Mouse (Mus musculus): ENCODE measurements at regions not wholly inside any gene's neighbourhood (a gene's known extent, or its start where the extent isn't known, plus 50 kb on each side); places are given as distances from the start of the nearest gene placed in this dataset.
"Not testable (repeated sequence)": the region's sequence is repeated elsewhere in the genome, so short reads cannot be mapped to it uniquely, and the experiment has no call there.

DNA sequence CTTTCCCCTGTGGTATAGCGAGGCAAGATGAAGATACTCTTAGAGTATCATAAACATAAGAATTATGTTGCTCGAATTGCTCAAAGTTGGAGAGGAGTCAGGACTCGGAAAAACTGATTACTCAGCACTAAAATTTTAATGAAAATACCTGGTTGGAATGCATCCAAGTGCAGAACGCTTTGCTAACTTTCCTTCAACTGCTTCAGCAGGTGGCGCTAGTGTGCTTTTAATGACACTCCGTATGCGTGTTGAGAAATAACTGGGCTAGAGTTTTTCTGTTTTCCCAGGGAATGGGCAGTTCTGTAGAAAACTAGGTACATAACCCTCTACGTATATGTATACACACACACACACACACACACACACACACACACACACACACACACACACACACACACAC lies 221.0 kb downstream of the Grxcr1 start:
- Histone ChIP-seq H3K4me1 (no peaks in the 10 kb centered on the region), H3K36me3 (no peaks in the 10 kb centered on the region), H3K27me3 (no peaks in the 10 kb centered on the region), H3K4me3 (peak overlapping the region; percentile 22; the same call in 1 of the 2 replicates), H3K4me2 (replicated peaks) (peak overlapping the region; percentile 40), H3K9ac (no peak overlapping the region), H3K9me3 (no peaks in the 10 kb centered on the region), H3K27ac (no peak overlapping the region)
- 13% methylated on average over 8 of the region's 8 CpGs for WGBS
- peak; percentile 61; the same call in 1 of the 2 replicates for ATAC-seq (ENCODE audit: low FRiP score, low read depth)

DNA sequence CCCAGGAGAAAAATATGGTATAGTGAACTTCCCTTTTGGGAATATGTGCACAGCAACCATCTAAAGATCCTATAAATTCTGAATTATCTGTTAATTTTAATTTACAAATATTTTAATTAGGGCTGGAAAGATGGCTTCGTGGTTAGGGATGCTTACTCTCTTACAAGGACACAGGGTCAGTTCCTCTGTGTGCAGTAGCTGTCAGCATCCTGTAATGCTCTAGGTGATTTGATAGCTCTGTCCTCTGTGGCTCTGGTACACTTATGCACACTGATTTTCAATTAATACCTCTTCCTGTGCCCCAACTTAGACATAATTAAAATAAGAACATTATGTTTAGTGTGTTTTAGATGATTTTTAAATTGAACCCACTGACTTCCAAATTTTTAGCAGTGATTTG lies 221.8 kb downstream of the Grxcr1 start:
- 47% methylated on average over 1 of the region's 1 CpGs for WGBS
- Histone ChIP-seq H3K27me3 (no peaks in the 10 kb centered on the region), H3K4me2 (replicated peaks) (no peak overlapping the region), H3K9me3 (no peaks in the 10 kb centered on the region), H3K27ac (no peak overlapping the region), H3K4me3 (no peak overlapping the region), H3K4me1 (no peaks in the 10 kb centered on the region), H3K9ac (no peak overlapping the region), H3K36me3 (no peaks in the 10 kb centered on the region)
- ATAC-seq (ENCODE audit: low FRiP score, low read depth), result no peak

DNA sequence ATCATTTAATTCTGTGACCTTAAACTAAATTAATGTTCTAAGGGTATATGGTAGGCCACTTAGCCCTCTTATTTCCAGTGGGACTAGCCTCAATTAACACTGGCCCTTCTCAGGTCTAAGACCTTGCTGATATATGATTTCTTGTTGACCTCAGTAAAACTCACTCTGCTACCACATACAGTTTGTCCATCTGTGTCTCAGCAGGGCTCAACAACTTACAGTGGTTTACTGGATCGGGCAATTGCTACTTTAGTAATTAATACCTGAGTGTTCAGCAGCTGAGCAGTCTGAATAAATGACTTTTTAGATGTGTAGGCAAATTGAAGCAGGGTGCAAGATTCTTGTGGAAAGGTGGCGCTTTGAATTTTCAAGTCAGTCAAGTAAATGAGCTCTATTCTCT lies 222.5 kb downstream of the Grxcr1 start:
- Histone ChIP-seq H3K27ac (no peak overlapping the region), H3K4me3 (no peak overlapping the region), H3K4me2 (replicated peaks) (no peak overlapping the region), H3K9ac (no peak overlapping the region), H3K9me3 (no peaks in the 10 kb centered on the region), H3K36me3 (no peaks in the 10 kb centered on the region), H3K27me3 (no peaks in the 10 kb centered on the region), H3K4me1 (no peaks in the 10 kb centered on the region)
- 51% methylated on average over 2 of the region's 2 CpGs for WGBS
- no peak for ATAC-seq (ENCODE audit: low FRiP score, low read depth)

DNA sequence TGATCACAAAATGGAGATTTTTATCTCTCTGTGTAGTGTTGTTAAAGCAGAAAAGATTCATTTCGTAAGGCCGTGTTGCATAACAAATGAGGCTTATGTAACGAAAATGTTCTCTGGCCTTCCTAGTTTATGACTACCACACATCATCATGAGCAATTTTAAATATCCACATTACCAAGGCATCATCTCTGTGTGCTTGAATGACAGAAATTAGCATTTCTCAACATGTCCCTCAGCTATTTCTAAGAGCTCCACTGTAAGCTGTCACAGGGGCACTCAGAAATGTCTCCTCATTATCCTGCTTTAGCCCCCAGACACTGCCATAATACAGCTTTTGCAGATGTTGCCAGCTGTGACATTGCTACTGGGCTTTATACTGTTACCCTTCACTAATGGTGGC lies 232.6 kb downstream of the Grxcr1 start:
- no peaks in the 10 kb centered on the region for H3K9me3 ChIP-seq
- no peaks in the 10 kb centered on the region for H3K36me3 ChIP-seq
- no peak overlapping the region for H3K4me2 ChIP-seq (replicated peaks)
- no peaks in the 10 kb centered on the region for H3K27me3 ChIP-seq
- no peak overlapping the region for H3K9ac ChIP-seq
- no peaks in the 10 kb centered on the region for H3K4me1 ChIP-seq
- H3K27ac ChIP-seq, result no peak overlapping the region
- 87% methylated on average over 3 of the region's 3 CpGs for WGBS
- ATAC-seq (ENCODE audit: low FRiP score, low read depth), result no peak
- no peak overlapping the region for H3K4me3 ChIP-seq

DNA sequence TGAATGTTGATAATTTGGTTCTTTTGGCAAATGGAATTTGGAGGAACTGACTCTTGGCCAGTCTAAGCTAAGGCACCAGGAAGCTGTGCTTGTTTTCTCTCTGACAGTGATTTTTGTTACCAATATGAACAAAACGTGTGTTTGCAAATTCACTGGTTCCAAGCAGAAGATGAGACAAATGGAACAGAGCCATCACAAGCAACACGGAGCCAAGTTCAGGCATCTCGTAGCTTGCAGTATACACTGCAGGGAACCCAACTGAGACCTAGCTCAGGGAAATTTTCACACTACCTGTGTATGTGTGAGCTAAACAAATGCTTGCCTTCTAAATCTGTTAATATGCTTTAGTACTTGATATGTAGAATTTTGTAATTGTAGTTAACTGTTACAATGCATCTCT lies 242.6 kb downstream of the Grxcr1 start:
- Histone ChIP-seq H3K27ac (no peak overlapping the region), H3K9ac (no peak overlapping the region), H3K4me2 (replicated peaks) (no peak overlapping the region), H3K36me3 (no peaks in the 10 kb centered on the region), H3K9me3 (no peaks in the 10 kb centered on the region), H3K4me3 (no peak overlapping the region), H3K4me1 (no peaks in the 10 kb centered on the region), H3K27me3 (no peaks in the 10 kb centered on the region)
- no peak for ATAC-seq (ENCODE audit: low FRiP score, low read depth)
- 83% methylated on average over 3 of the region's 3 CpGs for WGBS

DNA sequence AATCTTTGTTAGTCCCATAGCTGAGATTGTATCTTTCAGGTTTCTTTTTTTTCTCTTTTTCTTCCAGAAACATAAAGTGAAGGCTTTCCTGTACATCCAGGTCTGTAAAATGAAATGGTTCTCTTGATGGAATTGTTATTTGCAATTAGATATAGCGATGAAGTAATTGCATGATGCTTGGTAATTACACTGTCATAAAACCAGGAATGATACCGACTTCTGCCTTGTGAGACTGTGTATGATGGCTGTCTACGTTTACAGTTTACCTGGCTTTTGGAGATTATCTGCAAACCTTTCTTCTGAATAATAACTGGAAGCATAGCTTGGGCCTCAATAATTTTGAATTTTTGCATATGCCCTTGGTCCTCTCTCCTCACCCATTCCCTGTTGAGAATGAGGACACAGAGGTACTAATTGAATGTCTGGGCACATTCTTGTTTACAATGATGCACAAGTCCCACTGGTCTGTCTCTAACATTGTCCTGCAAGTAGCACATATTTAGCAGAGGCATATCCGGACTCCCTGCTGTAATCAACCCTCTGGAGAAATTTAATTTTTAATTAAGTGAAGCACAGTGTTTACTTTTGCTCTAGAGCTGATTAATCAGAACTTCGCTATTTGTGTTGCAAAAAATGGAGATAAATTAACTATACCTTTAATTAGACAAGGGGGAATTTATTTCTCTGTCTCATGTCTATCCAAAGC lies 244.1 kb downstream of the Grxcr1 start:
- no peak for ATAC-seq (ENCODE audit: low FRiP score, low read depth)
- 81% methylated on average over 5 of the region's 5 CpGs for WGBS
- Histone ChIP-seq H3K4me1 (no peaks in the 10 kb centered on the region), H3K4me3 (no peak overlapping the region), H3K4me2 (replicated peaks) (no peak overlapping the region), H3K27ac (no peak overlapping the region), H3K36me3 (no peaks in the 10 kb centered on the region), H3K27me3 (no peaks in the 10 kb centered on the region), H3K9ac (no peak overlapping the region), H3K9me3 (no peaks in the 10 kb centered on the region)

DNA sequence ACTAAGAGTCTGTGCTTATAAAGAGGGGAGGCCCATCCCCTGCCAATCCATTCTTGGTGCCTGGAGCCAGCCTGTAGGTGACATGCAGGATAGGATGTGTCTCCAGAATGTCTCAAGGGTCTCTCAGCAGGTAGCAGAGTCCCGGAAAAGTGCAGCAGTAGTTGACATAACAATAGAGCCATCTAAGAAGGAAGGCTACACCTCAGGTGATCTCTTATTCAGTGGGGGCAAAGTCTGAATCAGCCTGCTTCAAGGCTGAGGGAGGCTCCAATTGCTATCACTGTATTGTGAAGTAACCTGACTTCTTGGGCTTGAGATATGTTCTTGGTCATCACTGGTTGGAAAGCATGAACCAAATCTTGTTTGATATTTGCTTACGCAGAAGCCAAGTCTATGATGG lies 264.1 kb downstream of the Grxcr1 start:
- H3K4me2 ChIP-seq (replicated peaks); H3K9ac ChIP-seq; H3K27me3 ChIP-seq; H3K9me3 ChIP-seq; H3K36me3 ChIP-seq; H3K27ac ChIP-seq; H3K4me3 ChIP-seq; ATAC-seq (ENCODE audit: low FRiP score, low read depth); H3K4me1 ChIP-seq: not testable (repeated sequence)
- WGBS, result 80% methylated on average over 2 of the region's 2 CpGs

DNA sequence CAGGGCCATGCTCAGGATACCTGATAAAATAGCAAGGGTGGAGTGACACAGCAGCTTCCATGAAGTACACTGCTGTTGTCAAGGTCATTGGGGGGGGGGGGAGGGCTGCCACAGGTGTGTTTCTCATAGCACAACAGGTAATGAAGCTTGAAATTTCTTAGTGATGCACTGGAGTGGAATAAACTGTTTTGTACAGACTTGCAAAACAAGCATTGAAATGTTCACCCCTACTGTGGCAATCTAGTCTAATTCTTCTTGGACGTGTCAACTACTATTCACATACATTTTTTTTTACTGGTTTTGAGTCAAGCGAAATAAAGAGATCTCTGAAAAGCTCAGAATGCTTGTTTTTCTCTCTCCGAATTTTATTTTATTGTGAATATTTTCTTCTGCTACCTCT lies 281.6 kb downstream of the Grxcr1 start:
- H3K4me2 ChIP-seq (replicated peaks), result no peak overlapping the region
- no peak overlapping the region for H3K27ac ChIP-seq
- no peaks in the 10 kb centered on the region for H3K36me3 ChIP-seq
- no peak overlapping the region for H3K4me3 ChIP-seq
- no peaks in the 10 kb centered on the region for H3K9me3 ChIP-seq
- H3K9ac ChIP-seq, result no peak overlapping the region
- no peaks in the 10 kb centered on the region for H3K4me1 ChIP-seq
- 77% methylated on average over 3 of the region's 3 CpGs for WGBS
- no peaks in the 10 kb centered on the region for H3K27me3 ChIP-seq
- no peak for ATAC-seq (ENCODE audit: low FRiP score, low read depth)

DNA sequence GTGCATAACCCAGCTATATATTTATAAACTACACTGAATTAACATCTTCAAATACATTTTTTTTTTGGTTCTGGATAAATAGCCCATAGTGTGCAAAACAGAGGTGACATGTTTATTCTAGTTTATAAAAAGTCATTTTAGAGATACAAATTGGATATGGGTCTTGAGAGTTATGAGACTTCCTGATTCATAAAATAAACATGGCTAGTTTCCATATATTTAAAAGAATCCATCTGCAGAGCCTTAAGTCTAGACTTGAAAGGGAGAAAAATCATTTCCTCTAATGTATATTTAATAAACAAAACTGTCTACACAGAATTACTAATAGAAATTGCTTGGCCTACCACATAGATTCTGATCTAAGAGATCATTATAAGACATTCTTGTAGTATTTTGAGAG lies 287.3 kb downstream of the Grxcr1 start:
- no peak for ATAC-seq (ENCODE audit: low FRiP score, low read depth)
- Histone ChIP-seq H3K9ac (no peak overlapping the region), H3K4me2 (replicated peaks) (no peak overlapping the region), H3K4me3 (no peak overlapping the region), H3K27ac (no peak overlapping the region), H3K4me1 (no peaks in the 10 kb centered on the region), H3K36me3 (no peaks in the 10 kb centered on the region), H3K27me3 (no peaks in the 10 kb centered on the region), H3K9me3 (no peaks in the 10 kb centered on the region)

DNA sequence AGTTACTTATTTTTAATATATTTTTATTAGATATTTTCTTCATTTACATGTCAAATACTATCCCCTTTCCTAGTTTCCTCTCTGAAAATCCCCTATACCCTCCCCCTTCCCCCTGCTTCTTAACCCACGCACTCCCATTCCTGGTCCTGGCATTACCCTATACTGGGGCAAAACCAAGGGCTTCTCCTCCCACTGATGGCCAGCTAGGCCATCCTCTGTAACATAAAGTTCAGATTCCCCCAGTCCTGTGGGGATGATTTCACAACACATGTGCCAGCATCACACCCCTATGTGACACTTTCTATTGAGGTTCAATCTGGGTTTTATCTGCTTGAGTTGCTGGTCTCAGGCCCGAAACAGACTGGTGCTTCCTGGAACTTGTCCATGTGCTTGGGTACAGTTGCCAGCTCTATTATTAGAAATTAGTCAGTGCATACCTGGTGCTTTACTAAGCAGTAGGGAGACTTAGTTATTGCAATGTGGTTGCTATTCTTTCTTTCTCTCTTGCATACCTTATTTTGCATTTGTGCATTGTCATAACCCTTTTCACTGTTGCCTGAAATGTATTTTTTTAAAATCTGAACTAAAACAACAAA lies 295.5 kb downstream of the Grxcr1 start:
- Histone ChIP-seq H3K4me1 (no peaks in the 10 kb centered on the region), H3K27ac (no peak overlapping the region)
- 92% methylated on average over 2 of the region's 2 CpGs for WGBS

DNA sequence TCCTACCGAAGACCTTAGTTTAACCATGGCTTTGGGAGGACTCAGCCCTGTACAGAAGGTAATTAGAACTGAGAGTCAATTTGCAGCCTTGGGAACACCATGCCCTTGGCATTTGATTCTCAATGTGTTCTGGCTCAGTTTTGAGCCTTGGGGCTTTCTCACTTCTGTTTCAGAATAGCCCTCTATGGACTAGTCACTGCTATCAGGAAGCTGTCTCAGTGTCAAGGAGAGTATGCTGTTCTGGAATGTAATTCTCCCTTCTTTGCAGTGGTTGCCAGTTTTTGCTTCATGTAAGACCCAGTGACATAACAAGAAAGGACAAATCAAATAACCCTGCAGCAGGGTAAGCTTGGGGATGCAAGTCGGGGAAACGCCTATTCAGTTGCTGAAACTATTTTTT lies 297.7 kb downstream of the Grxcr1 start:
- no peaks in the 10 kb centered on the region for H3K27me3 ChIP-seq
- no peak overlapping the region for H3K27ac ChIP-seq
- 79% methylated on average over 3 of the region's 3 CpGs for WGBS
- no peaks in the 10 kb centered on the region for H3K36me3 ChIP-seq
- no peak overlapping the region for H3K4me3 ChIP-seq
- H3K9ac ChIP-seq, result no peak overlapping the region
- no peak overlapping the region for H3K4me2 ChIP-seq (replicated peaks)
- H3K4me1 ChIP-seq, result no peaks in the 10 kb centered on the region
- no peak for ATAC-seq (ENCODE audit: low FRiP score, low read depth)
- H3K9me3 ChIP-seq, result no peaks in the 10 kb centered on the region

More for the DNA sequence above, 295.5 kb downstream of the Grxcr1 start:
- H3K4me3 ChIP-seq, result no peak overlapping the region
- H3K9me3 ChIP-seq, result no peaks in the 10 kb centered on the region
- H3K9ac ChIP-seq, result no peak overlapping the region
- no peak overlapping the region for H3K4me2 ChIP-seq (replicated peaks)
- ATAC-seq (ENCODE audit: low FRiP score, low read depth), result no peak
- H3K36me3 ChIP-seq, result no peaks in the 10 kb centered on the region
- H3K27me3 ChIP-seq, result no peaks in the 10 kb centered on the region

DNA sequence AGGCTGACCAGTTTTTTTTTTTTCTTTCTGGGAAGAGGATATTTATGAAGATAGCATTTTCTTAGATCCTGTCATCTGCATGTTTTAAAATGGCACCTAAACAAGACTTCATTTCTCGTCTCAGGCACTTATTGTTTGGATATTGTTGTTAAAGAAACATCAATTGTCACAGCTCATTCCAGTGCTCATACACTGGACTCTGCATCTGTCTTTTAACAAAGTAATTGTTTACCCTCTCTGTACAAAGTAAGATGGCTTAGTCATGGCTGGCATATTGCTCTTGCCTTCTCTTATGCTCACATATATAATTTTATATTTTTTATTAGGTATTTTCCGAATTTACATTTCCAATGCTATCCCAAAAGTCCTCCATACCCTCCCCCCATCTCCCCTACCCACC lies 298.2 kb downstream of the Grxcr1 start:
- no peak overlapping the region for H3K27ac ChIP-seq
- no peaks in the 10 kb centered on the region for H3K4me1 ChIP-seq
- ATAC-seq (ENCODE audit: low FRiP score, low read depth), result no peak
- H3K27me3 ChIP-seq, result no peaks in the 10 kb centered on the region
- no peaks in the 10 kb centered on the region for H3K36me3 ChIP-seq
- no peak overlapping the region for H3K4me3 ChIP-seq
- no peaks in the 10 kb centered on the region for H3K9me3 ChIP-seq
- H3K4me2 ChIP-seq (replicated peaks), result no peak overlapping the region
- 67% methylated on average over 2 of the region's 2 CpGs for WGBS
- no peak overlapping the region for H3K9ac ChIP-seq

DNA sequence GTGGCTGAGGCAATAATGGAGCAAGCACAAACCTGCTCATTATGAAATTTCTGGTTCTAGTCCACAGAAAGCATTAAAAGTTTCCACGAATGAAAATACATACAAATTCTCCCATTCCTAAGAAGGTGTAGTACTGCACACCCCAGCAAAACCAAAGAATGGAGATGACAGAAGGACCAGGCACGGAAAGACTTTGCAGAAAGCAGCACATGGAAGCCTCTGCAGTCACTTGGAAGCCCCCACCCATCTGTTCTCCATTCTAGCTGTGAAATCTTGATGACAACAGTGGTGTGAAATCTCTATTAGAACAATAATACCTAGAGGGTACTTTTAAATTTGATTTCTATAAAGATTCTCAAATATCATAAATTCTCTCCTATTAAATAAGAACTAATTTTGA lies 319.3 kb downstream of the Grxcr1 start:
- no peak overlapping the region for H3K4me2 ChIP-seq (replicated peaks)
- ATAC-seq (ENCODE audit: low FRiP score, low read depth), result no peak
- no peaks in the 10 kb centered on the region for H3K9me3 ChIP-seq
- H3K4me1 ChIP-seq, result no peaks in the 10 kb centered on the region
- H3K9ac ChIP-seq, result no peak overlapping the region
- H3K36me3 ChIP-seq, result no peaks in the 10 kb centered on the region
- no peaks in the 10 kb centered on the region for H3K27me3 ChIP-seq
- H3K4me3 ChIP-seq, result no peak overlapping the region
- H3K27ac ChIP-seq, result no peak overlapping the region
- WGBS, result 74% methylated on average over 2 of the region's 2 CpGs
